Mouse (Mus musculus): ENCODE measurements around the gene Huwe1.

The Huwe1 gene

DNA sequence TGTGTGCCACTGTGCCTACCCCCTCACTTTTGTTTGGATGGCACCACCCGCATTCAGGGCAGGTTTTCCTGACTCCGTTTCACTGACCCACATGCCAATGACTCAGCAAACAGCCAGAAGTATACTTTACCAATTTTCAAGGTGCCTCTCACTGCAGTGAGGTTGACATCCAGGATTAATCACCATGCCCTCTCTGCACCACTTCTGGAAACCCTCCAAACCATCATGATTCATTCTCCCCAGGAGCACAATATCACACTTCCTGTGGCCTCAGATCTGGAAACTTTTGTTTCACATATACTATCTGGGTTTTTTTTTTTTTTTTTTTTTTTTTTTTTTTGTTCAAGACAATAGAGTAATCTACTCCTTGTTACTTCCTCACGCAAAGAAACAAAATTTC, 150.6 kb downstream of the Huwe1 start:
- DNase-seq (ENCODE audit: extremely low spot score), result no peak
